Mouse (Mus musculus) lung, adult 18-20 months (tissue): ENCODE results near the gene Zfp1.

Experiments used
- DNase-seq, 2 experiments: peaks; one replicate each; pipeline ENCODE4 v3.0.0; 2022; ENCODE audit warnings: mixed read lengths in 2 of 2

The Zfp1 gene

DNA sequence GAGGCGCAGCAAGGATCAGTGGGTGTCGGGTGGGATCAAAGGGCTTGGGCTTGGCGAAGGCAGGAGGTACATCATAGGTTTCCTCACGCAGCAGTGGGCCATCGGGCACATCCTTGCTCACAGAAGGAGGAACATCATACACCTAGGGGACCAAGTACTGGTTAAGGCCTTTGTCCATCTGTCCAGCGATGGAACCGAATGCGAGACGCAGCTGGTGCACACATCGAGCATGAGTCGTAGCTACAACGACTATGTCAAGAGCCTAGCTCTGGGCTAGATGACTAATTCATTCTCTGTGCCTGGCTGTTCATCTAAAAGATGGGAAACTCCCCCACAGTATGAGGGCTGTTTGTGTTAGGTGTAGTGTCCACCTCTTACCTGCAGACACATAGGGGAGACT lies 71.1 kb downstream of the Zfp1 start:
- DNase-seq: no peak

DNA sequence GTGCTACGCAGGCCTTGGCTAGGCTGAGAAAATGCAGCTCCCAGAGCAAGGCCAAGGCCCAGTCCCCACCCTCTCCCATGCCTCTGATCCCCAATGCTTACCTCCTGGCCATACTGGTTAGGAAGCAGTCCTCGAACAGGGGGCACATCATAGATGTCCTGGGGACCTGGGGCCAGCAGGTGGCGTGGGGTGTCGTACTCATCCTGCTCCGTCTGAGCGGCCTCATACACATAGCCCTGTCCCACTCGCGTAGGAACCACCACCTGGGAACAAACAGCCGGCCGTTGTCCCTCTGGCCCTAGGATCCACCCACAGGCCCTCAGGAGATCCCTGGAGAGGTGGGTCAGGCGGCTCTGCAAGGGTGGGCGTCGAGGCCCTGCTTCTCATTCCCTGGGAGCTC lies 72.3 kb downstream of the Zfp1 start:
- no peak for DNase-seq

DNA sequence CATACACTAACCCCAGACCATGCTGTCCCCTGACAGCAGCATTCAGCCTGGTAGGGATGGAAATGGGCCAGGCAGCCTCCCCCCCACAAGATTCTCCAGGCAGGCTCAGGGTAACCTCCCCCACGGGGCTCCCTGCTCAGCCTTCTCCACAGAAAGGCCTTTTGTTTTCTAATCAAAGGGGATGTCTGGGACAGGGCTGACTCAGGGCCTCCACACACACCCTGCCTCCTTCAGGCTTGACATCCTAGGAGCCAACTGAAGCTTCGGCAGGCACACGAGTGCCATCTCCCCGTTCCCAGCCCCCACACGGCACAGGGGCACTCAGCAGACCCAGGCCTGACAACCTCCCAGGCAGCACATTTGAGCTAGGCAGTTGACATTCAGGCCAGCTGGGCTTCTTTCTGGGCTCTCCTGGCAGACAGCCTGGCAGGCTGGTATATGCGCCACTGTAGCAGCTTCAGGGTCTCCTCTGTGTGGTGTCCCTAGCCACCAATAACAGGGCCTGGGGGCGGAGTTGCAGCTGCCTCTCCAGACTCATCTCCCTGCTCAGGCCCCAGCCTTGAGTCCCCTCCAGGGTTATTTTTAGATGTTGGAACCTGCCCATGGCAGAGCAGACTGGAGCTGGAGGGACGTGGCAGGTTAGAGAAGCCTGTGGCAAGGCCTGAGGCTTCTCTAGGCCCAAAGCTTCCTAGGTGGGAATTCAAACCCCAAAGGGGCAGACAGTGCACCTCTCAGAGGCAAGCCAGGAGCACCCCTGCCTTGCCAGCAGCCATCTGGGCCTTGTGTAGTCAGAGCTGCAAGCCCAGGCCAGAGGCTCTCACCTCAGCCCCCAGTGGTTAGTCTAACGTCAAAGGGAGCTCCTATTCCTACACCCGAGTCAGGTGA lies 73.6 kb downstream of the Zfp1 start:
- DNase-seq: no peak

- no peak for DNase-seq
These were observed 74.2 kb downstream of the Zfp1 start for GRCm38 (mm10) chr8:111717488-111717792.

DNA sequence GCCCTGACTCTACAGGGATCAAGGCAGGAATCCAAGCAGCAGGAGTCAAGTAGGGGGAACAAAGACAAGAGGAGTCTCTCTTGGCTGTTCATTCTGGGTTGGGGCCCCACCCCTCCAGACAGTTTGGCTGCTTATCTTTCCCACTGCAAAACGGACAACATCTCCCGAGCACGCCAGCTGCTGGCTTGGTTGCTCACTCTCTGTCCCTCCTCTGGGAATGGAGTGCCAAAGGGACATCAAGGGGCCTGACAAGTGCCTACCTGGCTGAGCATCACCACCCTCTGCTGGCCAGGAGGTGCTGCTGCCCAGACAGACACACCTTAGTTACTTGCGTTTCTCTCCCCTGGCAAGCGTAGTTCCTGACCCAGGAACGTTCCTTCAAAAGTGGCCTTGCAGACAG lies 74.7 kb downstream of the Zfp1 start:
- DNase-seq: peak in 1 of 2 experiments; percentile 57

DNA sequence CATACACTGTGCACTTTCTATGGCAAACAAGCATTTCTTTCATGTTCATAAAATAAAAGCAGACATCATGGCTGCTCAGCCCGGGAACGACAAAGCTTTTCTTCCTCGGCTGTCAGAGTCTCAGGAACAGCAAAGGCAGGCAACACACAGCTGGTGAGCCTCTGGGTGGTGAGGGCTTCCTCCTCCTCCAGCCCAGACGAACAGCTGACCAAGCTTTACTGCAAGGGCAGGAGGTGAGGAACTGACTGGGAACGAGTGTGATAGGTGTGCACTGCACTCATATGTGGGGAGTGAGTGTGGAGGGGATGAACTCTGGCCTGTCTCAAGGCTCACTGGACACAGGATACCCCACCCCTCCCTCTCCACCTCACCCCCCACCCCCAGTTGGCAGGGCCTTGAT lies 75.7 kb downstream of the Zfp1 start:
- DNase-seq: no peak

- DNase-seq: no peak
These were observed 76.9 kb downstream of the Zfp1 start for GRCm38 (mm10) chr8:111720115-111720544.
